Mouse (Mus musculus) spleen, postnatal 10 days (tissue): ENCODE data around the gene Hc.

Source experiments
- DNase-seq, 2 experiments: peaks; one replicate each; pipeline ENCODE4 v3.0.0; 2021 to 2022; ENCODE audit warnings: low spot score in 2 of 2

Hc gene

DNA sequence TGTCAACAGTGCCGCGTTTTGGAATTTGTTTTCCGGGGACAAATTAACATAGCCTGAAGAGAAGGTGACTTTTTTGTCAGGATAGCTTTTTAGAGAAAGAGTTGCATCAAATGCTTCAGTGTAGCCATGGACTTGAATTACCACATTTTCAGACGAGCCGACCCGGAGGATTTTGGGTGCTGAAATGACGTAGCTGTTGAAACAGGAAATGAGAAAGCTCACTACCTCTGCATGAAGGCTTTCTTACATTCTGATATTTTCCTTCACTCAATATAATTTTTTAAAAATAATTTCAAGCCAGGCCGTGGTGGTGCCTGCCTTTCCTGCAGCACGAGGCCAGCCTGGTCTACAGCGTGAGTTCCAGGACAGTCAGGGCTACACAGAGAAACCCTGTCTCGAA is 4.0 kb downstream of the Hc start:
- no peak for DNase-seq

DNA sequence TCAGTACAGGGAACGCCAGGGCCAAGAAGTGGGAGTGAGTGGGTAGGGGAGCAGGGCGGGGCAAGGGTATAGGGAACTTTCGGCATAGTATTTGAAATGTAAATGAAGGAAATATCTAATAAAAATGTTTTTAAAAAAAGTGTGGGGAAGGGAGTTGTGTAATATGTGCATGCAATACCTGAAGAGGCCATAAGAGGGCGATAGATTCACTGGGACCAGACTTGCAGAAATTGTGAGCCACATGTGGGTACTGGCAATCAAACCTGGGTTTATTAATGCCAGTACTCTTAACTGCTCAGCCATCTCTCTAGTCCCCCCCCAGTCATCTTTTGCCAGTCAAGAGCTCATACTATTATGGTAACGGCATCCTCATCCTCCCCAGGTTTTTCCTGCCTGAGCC is 12.4 kb downstream of the Hc start:
- peak; percentile 9 to 49 for DNase-seq

DNA sequence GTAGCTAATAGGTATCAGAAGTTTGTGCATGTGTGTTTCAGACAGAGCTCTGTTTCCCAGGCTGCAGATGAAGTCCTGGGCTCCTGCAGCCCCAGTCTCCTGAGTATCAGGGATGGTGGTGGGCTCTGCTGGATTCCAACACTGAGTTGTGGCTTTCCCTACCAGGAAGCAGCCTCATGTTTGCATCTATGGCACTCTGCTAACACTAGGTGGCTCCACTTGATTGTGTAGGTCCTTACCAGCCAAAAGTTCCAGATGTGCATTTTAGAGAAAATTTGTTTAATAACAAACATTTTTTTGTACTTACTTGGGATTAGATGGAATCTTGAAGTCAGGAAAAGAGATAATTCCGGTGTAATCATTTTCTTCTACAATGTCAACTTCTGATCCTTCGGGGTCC is 16.3 kb downstream of the Hc start:
- DNase-seq = peak in 1 of 2 experiments; percentile 22

DNA sequence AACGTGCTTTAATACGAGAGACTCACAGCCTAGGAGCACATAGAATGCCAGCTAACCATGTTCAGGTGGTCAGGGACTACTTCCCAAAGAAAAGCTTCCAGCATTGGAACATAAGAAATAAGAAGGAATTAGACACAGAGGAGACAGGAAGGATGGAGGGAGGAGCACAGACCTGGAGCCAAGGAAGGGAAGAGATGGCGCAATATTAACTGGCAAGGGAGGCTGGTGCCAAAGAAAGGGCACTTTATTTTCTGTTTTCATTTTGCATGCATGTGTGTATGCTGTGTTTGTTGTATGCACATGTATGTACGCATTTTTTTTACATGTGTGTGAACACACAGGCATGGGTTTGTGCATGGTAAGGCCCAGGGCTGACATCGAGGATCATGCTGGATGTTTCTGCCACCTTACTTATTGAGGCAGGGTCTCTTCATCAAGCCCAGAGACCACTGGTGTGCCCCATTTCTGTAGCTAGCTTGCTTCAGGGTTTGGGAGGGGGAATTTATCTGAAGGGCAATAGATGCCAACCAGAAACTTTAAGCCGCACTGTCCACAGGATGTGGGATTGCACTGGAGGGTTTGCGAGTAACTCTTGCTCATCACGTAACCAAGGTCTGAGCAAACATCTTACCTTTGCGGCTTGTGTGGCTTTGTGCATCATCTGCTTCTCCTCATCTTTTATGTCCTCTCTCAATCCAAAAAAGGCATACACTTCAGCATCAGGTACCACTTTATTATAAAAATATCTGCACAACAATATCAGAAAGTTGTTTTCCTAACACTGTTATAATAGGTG is 22.5 kb downstream of the Hc start:
- no peak for DNase-seq

DNA sequence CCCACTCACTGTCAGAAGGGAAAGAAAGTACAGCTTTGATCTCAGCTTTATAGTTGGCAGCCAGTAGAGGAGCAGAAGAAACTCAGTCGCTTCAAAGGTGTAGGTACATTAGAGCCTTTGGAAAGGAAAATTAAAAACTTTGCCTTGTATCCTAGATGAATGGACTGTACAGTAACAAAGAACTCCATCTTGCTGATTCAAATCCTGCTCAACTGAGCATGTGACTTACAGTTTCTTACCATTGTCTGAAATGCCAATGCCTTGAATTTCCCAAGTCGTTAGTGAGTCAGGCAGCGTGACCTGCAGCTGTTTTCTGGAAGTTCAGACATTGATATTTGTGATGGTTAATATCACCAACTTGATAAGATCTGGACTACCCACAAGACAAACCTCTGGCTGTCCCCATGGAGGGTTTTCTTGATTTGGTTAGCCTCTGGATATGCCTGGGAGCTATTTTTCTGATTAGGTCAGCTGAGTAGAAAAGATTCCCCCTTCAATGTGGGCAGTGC is 36.5 kb downstream of the Hc start:
- DNase-seq = no peak

DNA sequence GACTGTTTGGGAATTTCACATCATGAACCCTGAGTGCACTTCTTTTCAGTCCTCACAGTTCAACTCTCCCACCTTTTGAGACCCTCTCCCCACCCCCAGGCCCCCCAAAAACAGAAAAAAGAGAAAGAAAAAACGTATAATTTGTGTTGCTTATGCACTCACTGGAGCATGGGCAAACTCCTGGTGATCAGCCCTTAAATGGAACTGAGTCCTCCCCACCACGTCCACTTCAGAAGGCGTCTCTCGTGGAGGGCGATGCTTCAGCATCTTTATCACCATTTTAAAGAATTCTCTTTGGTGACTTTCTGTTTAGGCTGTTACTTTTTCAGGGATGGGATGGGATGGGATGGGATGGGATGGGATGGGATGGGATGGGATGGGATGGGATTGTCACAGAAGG is 39.4 kb downstream of the Hc start:
- no peak for DNase-seq

DNA sequence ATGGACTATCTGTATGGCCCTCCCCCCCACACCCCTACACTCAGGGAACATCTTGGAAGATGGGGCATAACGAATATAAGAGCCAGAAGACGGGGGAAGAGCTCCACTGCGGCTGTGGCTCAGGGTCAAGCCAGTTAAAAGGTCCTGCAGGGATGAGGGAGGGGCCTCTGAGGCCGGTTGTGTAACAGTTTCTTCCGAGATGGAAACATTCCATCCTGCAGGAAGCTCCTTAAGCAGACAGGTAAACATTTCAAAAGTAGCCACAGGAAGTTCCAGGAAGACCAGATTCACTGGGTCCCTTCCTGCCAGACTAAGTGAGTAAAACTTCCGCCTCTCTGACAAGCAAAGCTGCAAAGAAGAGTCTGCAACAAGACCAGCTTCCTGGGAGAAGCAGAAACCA is 45.4 kb downstream of the Hc start:
- DNase-seq = no peak

DNA sequence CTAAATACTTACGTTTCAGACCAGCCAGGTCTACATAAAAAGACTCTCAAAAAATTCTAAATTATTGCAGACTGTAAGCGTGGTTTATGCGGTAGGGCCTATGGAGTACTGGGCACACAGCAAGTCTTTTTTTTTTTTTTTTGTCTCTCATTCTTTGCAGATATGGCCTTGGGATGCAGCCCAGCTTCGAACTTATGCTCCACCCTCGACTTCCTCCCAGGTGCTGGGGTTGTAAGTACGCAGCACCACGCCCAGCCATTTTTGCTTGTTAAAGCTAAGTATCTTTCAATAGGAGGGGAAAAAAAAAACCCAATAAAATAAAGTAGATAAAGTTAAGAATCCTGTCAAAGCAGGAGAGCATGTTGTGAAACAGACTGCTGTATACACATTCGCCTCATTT is 49.6 kb downstream of the Hc start:
- DNase-seq = no peak

DNA sequence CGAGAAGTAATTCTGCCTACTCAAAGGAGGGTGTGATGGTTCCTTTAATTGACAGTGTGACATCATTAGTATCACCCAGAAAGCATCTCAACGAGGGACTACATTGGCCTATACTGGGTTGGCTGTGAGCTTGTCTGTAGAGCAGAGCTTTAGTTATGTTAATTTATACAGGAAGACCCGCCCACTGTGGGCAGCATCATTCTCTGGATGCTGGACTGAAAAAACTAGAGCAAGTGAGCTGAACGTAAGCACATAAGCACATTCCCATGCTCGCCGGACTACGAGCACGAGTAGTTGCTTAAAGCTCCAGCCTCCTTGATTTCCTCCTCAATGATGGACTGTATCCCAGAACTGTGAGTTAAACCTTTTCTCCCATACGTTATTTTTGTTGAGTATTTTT is 62.3 kb downstream of the Hc start:
- no peak for DNase-seq

DNA sequence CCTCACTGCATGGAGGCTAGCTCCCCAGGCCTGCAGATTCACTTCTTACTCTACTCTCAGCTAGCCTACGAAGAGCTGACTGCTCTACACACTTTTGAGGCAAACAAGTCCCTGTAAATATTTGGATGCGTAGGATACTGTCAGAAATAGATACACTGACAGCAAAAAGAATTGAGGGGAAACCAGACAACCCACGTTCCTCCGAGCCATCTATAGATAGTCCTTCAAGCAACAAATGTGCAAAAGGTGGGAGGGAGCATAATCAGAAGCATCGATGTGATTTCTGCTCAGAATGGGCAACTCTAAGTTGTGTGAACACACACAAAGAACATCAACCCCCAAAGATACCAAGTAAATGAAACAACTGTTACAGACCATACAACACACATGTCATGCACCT is 64.7 kb downstream of the Hc start:
- no peak for DNase-seq

DNA sequence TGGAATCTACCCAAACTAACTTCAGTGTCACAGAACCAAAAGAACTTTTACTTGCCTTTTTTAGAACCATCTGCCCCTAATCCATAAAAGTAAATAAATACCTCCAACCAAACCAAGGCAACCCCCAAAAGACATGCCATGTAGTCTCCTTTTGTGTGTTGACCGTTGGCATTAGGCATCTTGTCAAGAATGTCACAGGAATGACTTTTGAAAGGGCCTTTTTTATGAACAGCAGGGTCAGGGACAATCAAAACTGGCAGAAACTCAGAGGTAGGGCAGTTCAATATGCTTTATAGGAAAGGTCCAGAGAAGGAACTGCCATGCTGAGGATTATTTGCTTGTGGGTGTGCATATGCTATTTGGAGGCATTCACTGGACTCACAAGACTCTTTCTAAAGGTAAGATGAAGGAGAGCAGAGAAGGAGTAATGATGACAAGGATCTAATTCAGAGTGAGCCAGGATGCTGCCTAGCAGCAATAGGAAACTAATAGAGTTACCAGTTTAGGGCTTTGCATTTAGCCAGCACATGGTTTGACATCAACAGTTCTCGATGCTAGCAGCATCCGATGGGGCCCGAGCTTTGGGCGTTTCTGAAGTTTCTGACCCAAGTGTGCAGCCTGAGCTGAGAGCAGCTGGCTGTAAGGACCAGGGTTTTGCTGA is 67.4 kb downstream of the Hc start:
- no peak for DNase-seq

DNA sequence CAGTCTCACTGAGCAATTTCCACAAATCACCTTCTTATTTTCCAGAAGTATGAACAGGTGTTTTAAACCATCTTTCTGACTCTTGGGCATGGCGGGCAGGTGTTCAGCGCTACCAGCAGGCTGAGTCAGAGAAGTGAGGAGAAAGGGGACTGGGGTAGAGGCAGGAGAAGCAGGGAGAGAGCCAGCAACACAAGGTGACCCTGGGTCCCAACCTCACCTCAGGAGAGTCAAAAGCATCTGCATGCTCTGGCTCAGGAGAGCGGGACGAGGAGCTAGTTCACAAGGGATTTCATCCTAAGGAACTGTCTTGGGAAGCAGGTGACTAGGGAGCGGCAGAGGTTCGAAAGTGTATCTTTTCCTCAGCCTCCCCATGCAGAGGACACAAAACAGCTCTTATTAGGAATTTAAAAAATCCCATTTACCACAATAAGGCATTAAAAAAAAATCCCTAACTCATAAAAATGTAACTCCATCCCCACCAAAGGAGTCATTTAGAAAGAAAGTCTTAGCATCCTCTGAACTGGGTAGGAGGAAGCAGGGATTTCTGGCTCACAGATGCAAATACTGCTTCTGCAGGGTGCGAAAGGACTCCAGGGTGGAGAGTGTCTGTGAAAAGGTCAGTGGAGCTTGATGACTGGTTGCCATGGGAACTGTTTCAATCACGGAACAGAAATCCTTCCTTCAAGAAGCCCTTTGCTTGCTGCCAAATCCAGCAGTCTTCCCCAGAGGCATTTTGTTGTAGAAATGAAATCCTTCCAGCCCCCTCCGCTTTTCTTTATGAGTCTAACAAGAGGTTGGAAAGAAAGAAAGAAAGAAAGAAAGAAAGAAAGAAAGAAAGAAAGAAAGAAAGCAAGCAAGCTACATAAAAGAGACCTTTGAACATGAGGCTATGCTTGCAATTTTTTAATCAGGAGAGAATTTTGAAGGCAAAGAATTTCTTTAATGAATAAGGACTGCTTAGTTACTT is 68.2 kb downstream of the Hc start:
- no peak for DNase-seq

DNA sequence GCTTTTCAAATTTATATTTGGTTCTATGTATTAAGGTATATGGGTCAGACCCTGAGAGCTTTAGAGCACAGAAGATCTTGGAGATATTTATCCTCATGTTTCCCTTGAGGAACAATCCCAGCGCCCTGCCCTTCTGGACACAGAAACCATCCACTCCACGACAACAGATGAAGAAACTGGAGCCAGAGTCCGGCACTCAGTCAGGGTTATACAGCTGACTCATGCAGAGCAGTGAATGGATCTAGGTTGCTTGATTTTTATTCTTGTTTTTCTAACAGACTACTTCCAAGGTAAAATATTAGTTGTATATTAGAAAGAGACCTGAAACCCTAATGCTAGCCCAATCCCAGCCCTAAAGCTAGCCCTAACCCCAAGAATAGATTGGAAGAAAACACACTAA is 69.3 kb downstream of the Hc start:
- no peak for DNase-seq

DNA sequence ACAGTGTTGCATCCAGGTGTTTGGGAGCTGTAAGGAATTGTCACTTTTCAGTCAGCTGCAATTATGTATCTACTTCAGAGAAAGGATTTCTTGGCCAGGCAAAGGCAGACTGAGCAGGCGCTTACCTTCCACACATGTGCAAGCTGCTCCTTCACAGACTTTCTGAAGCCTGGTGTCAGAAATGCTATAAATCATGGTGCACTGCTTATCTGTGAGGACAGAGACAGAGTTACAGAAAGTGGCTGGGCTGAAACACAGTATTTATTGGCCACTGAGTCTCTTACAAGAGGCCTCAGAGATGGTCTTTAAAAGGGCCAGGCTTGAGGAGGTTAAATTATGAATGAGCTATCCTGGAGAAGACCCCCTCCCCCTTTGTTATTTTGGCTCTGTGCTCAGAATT is 71.5 kb downstream of the Hc start:
- no peak for DNase-seq

DNA sequence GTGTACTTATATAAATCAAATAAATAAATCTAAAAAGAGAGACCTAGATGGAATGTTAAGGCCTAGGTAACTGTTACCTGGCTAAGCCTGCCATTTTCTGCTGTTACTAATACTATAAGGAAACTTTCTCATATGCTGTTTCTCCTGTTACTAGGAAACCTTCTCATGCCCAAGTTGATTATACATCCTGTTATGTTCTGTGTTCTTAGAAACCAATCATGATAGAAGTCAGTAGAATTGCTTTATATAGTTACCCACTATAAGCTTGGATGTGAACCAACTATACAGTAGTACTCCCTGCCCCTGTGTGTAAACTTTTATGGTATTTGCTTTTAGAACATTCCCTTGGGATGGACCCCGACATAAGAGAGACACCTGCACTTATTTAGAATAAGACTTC is 73.6 kb downstream of the Hc start:
- DNase-seq = no peak

DNA sequence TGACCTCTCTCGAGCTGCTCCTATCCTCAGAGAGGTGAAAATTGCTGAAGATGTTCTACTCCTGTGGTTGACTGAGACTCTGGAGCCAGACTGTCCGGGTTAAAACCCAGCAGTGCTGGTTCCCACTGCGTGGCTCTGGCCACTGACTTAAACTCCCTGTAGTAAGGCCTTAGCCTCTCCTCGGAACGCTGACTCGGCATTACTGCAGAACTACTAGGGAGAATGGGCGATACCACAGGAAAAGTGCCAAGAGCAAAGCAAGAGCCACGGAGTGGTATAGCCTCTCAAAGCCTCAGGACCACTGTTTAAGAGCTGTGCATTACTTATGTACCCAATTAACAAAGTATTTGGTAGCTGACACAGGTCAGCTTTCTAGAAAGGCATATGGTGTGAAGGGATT is 76.4 kb downstream of the Hc start:
- DNase-seq = no peak

DNA sequence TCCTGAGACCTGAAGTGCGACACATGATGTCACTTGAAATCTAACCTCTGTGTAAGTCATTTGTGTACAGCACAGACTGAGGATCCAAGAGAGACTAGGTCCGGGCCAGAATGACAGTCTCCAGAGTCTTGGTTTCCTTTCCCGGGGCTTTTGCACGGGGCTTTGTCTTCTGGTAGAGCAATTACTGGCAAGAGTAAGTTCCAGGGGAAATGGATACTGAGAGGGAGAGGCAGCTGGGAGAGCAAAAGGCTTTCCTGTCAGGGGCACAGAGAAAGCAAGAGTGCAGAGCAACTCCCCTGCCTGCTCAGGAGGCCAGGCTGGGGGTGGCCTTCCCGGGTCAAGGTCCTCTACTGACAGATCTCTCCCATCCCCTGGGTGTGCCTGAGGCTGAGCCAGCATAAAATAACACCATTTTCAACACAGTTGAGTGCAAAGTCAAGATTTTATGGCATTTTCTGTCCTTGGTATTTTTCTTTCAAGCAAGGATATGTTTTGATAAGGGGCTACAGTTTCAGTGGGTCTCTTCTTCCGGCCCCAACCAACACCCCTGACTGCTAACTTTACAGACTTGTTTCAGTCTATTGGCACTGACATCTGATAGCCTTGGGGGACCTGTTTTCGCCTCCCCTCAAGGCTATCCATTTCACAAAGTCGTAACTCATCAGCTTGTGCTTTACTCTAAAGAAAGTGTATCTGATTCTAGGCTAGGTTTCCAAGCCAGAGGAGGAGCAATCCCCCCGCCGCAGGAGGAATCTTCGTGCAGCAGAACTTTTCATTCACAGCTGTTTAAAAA is 78.1 kb downstream of the Hc start:
- no peak for DNase-seq

DNA sequence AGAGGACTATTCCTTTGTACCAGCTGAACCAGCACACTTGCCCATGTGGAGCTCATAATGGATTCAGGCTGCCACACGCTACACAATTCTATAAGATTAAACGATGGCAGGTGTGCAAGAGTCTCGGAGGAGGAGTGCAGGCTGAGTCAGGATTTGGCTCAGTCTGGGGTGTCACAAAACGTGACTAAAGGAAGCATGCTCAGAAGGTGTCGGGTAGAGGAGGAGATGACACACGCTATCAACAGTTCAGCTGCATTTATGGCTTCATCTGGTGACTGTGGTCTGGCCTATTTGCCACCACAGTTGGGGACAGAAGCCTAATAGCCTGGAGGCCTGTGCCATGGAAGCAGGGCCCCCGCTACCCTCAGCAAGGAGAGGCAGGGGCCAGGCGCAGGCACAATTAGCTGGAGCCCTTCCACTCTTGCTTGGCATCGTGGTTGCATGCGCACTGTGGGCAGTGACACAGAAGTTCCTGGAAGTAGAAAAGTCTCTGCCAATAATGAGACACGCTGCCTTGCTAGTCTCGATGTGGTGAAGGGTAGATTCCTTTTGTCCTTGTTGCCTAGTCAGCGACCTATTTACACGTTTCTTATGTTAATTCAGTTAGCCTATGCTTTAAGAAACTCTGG is 79.0 kb downstream of the Hc start:
- DNase-seq = no peak

DNA sequence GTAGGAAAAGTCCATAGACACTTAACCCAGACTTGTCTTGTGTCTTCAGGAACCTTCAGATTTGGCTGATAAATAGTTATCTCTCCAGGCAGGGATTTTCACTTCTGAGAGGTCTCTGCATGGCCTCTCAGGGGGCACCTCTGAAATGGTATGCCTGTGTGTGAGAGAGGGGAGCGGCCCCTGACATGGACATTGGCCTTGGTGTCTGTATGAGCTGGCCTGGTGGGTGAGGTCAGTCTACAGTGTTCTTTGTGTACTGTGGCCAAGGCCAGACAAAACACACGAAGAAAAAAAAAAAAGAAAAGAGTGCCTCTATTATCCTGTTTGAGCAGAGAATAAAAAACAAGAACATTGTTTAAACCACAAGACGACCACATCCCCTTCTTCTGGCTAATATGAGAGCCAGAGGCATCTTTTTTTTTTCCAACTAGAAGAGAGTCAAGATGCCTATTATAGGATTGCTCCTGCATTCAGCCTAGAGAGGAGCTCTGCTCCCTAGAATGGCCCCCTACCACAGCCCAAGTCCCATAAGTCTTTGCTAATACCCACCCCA is 81.7 kb downstream of the Hc start:
- DNase-seq = no peak

DNA sequence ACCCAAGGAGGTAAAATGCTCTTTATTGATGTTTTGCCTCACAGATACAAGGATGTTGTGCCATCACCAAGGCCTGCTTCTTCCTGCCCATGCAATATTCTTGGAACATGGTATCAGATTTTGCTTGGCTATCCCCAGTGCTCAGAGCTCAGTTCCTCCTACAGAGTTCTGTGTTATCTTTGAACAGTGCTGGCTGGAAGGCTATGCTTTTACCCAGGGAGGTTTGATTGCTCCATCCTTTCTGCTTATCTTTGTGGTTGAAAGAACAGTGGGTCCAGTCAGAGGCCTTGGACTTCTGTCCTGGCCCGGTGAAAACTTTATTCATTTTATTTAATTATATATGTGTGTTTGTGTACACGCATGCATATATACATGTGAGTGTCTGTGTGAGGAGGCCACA is 83.0 kb downstream of the Hc start:
- no peak for DNase-seq
